Mouse (Mus musculus) bone marrow, adult 2 months (tissue): ENCODE results near the gene Zfp414. TPM values are rescaled to one million over a fixed set of nuclear protein-coding genes. Genes with fewer than 3 reads are reported as not detected.

Experiments
- H3K27ac ChIP-seq: fragments of 200-500 bp; 2 replicates; pipeline ENCODE4 v1.5.1; 2012; ENCODE audit warnings: low read depth, mild to moderate bottlenecking, control low read depth, inconsistent platforms, low read length; ENCODE audit not compliant: control insufficient read depth, poor library complexity, insufficient read depth
- H3K4me1 ChIP-seq: fragments of 200-500 bp; 2 replicates; pipeline ENCODE4 v1.6.1; 2011; ENCODE audit warnings: low read length; ENCODE audit not compliant: control insufficient read depth, insufficient read depth
- H3K4me3 ChIP-seq: fragments of 200-500 bp; replicated peaks from 2 replicates; pipeline ENCODE3; 2011; ENCODE audit warnings: mild to moderate bottlenecking, low read depth, low read length, control low read depth; ENCODE audit not compliant: control insufficient read depth
- CTCF ChIP-seq: fragments of 200-500 bp; IDR thresholded peaks from 2 replicates; pipeline ENCODE4 v1.5.1; 2011; ENCODE audit warnings: low read length, control low read depth; ENCODE audit not compliant: control insufficient read depth, insufficient read depth
- POLR2A ChIP-seq: fragments of 200-500 bp; IDR thresholded peaks from 2 replicates; pipeline ENCODE4 v1.6.1; 2011; ENCODE audit warnings: low read depth, mild to moderate bottlenecking, control low read depth, low read length, borderline replicate concordance; ENCODE audit not compliant: control insufficient read depth
- WGBS: fragments of 180-500 bp; shearing (Covaris S2); methylation state at CpG from one replicate; pipeline ENCODE4 v1.1.7; 2018; 5-methylcytosine and 5-hydroxymethylcytosine counted together
- polyA plus RNA-seq: library from polyadenylated mRNA; stranded (reverse); fragments of >200 nt; gene quantifications from 2 replicates; pipeline ENCODE4 v1.2.4, GENCODE M21; 2011; ENCODE audit warnings: low replicate concordance; ENCODE audit not compliant: missing spikeins, insufficient read depth, insufficient read length

Gene Zfp414
- polyA plus RNA-seq, 1 experiment = 41.4 TPM

DNA sequence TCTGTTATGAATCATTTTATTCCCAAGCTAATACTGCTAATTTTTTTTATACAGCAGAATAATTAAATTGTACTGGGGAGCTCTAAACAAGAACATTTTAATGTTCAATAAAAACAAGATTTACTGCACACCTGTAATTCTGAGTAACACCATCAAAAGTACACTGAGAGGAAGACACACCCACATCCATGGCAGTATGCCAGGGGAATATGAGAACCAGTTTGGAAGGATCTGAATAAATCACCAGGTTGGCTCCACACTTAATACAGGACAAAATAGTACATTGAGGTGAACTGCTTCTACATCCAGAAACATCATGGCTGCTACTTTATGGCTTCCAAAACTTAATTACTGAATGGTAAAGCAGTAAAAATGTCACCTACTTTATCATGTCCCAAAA lies 46.6 kb downstream of the Zfp414 start:
- no peak for TF ChIP-seq CTCF
- TF ChIP-seq POLR2A = no peak

DNA sequence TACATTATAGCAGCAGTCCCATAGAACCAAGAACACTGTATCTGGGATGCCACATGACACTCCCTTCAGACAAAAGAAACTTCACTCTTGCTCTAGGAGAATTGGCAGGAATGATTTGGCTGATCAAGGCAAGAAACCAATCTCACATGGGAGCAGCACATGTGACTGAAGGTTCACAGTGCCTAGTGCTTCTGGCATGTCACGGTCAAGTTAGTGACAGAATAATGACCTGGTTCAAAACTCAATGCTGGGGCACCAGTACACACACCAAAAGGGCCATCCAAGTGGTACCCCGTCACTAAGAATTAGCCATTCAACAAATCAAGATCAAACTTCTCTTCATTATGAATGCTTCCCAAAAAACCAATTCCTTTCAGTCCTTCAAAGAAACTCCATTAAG lies 47.2 kb downstream of the Zfp414 start:
- H3K4me1 ChIP-seq = no peaks in the 10 kb centered on the region
- H3K27ac ChIP-seq = no peak overlapping the region
- 85% methylated on average over 2 of the region's 2 CpGs for WGBS
- H3K4me3 ChIP-seq = no peak overlapping the region
- TF ChIP-seq POLR2A (no peak), CTCF (no peak)

More for the DNA sequence above, 46.6 kb downstream of the Zfp414 start:
- no peak overlapping the region for H3K4me3 ChIP-seq
- H3K27ac ChIP-seq = no peak overlapping the region
- H3K4me1 ChIP-seq = no peaks in the 10 kb centered on the region

DNA sequence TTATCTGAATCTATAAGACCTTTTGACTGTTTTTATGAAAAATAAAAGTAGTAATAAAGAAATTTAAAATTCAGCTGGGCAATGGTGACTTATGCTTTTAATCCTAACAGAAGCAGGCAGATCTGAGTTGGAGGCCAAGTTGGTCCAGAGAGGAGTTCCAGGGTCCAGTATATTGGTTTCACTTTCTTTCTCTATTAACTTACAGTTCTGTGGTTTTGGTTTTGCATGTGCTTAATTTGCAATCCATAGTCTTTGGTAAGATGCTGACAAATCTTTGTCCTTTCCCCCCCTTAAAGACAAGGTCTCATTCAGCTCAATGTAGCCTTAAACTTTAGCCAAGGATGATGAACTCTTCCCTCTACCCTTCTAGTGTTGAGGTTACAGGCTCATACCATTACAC lies 49.9 kb downstream of the Zfp414 start:
- Histone ChIP-seq H3K4me1 (no peaks in the 10 kb centered on the region; the same call in none of the 2 replicates), H3K4me3 (no peak overlapping the region), H3K27ac (no peak overlapping the region)
- TF ChIP-seq POLR2A (no peak), CTCF (no peak)

Other genes starting within 250 kb of the Zfp414 start
- 9.0 and 13.9 TPM in 2 replicates for gene Zfp101, start 234.4 kb upstream of the Zfp414 start, polyA plus RNA-seq
- 0.95 TPM in 1 of 2 replicates, not detected in the other for gene Actl9, start 196.2 kb upstream of the Zfp414 start, polyA plus RNA-seq
- 20.2 and 37.3 TPM in 2 replicates for gene Adamts10, start 104.9 kb upstream of the Zfp414 start, polyA plus RNA-seq
- 34.6 and 68.8 TPM in 2 replicates for gene Myo1f, start 73.4 kb upstream of the Zfp414 start, polyA plus RNA-seq
- 47.2 and 93.2 TPM in 2 replicates for gene Pram1, start 9.0 kb downstream of the Zfp414 start, polyA plus RNA-seq
- gene Hnrnpm, start 57.8 kb downstream of the Zfp414 start, polyA plus RNA-seq = 839 and 1,378 TPM in 2 replicates
- gene March2, start 89.6 kb downstream of the Zfp414 start, polyA plus RNA-seq = 227 and 290 TPM in 2 replicates
- 45.8 and 57.6 TPM in 2 replicates for gene Rab11b, start 131.4 kb downstream of the Zfp414 start, polyA plus RNA-seq
- gene Angptl4, start 152.7 kb downstream of the Zfp414 start, polyA plus RNA-seq = 3.4 and 7.4 TPM in 2 replicates
- gene Kank3, start 181.4 kb downstream of the Zfp414 start, polyA plus RNA-seq = 23.0 and 52.7 TPM in 2 replicates
- gene Rps28, start 195.5 kb downstream of the Zfp414 start, polyA plus RNA-seq = 900 and 1,879 TPM in 2 replicates
- 68.0 and 157 TPM in 2 replicates for gene Ndufa7, start 195.5 kb downstream of the Zfp414 start, polyA plus RNA-seq
- 2.8 and 4.6 TPM in 2 replicates for gene Cd320, start 214.0 kb downstream of the Zfp414 start, polyA plus RNA-seq
- gene Gm7029, start 244.7 kb downstream of the Zfp414 start, polyA plus RNA-seq = not detected in 2 replicates